Mouse (Mus musculus) small intestine, adult 2 months (tissue): ENCODE measurements around the gene Hoxb4.

ENCODE experiments used
- CTCF ChIP-seq: fragments of 200-500 bp; IDR thresholded peaks from 2 replicates; pipeline ENCODE4 v1.5.1; 2012; ENCODE audit warnings: low read depth, mild to moderate bottlenecking, control low read depth, inconsistent platforms, low read length, moderate library complexity, mixed read lengths; ENCODE audit not compliant: insufficient replicate concordance, insufficient read length; ENCODE audit errors: extremely low read depth
- POLR2A ChIP-seq: fragments of 200-500 bp; IDR thresholded peaks from 2 replicates; pipeline ENCODE4 v1.6.1; 2012; ENCODE audit warnings: low read depth, mild to moderate bottlenecking, control low read depth, inconsistent platforms, low read length, moderate library complexity

- TF ChIP-seq CTCF (no peak), POLR2A (no peak)
Observed at GRCm38 (mm10) chr11:96319910-96320309, 1.8 kb downstream of the Hoxb4 start.
